Mouse (Mus musculus): Measurements from ENCODE around the gene Dclk3. TPM values are rescaled to one million over a fixed set of nuclear protein-coding genes. Genes with fewer than 3 reads are reported as not detected.
A peak's percentile ranks its signal among the peaks of the same experiment; 100 is the strongest.

Dclk3 gene
- polyA plus RNA-seq, 1 experiment from 2014 or later: 0.12 TPM

- ATAC-seq (ENCODE audit: low read depth): no peak
- Histone ChIP-seq H3K9ac (ENCODE audit: low read depth, low read length) (no peak overlapping the region), H3K27me3 (ENCODE audit: control insufficient read depth, insufficient read depth, low read depth, low read length) (no peaks in the 10 kb centered on the region), H3K9me3 (replicated peaks; ENCODE audit: control insufficient read depth, low read length) (no peaks in the 10 kb centered on the region), H3K4me3 (ENCODE audit: low read depth, low read length) (no peak overlapping the region), H3K4me1 (ENCODE audit: control insufficient read depth, low read depth, low read length) (no peaks in the 10 kb centered on the region), H3K36me3 (ENCODE audit: control insufficient read depth, insufficient read depth) (no peaks in the 10 kb centered on the region), H3K4me2 (ENCODE audit: low read depth, low read length) (no peak overlapping the region), H3K27ac (ENCODE audit: low read length) (no peak overlapping the region)
- WGBS (ENCODE audit: insufficient replicate concordance): 59% methylated on average over 12 of the region's 12 CpGs
These were observed 12.0 kb downstream of the Dclk3 start for GRCm38 (mm10) chr9:111450853-111451404.

DNA sequence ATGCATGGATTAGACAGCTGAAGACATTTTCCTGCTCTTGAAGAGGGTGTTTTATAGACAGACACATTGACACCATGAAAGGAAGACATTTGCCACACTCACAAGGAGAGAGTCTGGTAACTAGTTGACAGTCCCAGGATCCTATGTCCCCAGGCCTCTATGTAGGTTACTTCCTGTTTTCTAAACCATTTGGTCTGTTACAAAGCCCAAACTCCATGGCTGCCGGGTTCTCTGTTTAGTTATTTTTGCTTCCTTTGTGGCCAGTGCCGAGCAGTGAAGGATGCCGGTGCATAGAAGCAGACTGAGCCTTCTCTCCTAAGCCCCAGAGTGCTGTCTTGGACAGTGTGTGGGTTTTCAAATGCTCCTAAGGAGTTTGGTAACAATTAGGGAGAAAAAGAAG, 15.0 kb downstream of the Dclk3 start:
- ATAC-seq (ENCODE audit: low read depth): no peak
- H3K4me1 ChIP-seq (ENCODE audit: control insufficient read depth, low read depth, low read length): no peaks in the 10 kb centered on the region
- H3K27ac ChIP-seq (ENCODE audit: low read length): no peak overlapping the region
- H3K4me3 ChIP-seq (ENCODE audit: low read depth, low read length): no peak overlapping the region
- no peaks in the 10 kb centered on the region for H3K9me3 ChIP-seq (replicated peaks; ENCODE audit: control insufficient read depth, low read length)
- no peak overlapping the region for H3K4me2 ChIP-seq (ENCODE audit: low read depth, low read length)
- no peaks in the 10 kb centered on the region for H3K27me3 ChIP-seq (ENCODE audit: control insufficient read depth, insufficient read depth, low read depth, low read length)
- no peaks in the 10 kb centered on the region for H3K36me3 ChIP-seq (ENCODE audit: control insufficient read depth, insufficient read depth)
- 25% methylated on average over 3 of the region's 3 CpGs for WGBS (ENCODE audit: insufficient replicate concordance)
- no peak overlapping the region for H3K9ac ChIP-seq (ENCODE audit: low read depth, low read length)

DNA sequence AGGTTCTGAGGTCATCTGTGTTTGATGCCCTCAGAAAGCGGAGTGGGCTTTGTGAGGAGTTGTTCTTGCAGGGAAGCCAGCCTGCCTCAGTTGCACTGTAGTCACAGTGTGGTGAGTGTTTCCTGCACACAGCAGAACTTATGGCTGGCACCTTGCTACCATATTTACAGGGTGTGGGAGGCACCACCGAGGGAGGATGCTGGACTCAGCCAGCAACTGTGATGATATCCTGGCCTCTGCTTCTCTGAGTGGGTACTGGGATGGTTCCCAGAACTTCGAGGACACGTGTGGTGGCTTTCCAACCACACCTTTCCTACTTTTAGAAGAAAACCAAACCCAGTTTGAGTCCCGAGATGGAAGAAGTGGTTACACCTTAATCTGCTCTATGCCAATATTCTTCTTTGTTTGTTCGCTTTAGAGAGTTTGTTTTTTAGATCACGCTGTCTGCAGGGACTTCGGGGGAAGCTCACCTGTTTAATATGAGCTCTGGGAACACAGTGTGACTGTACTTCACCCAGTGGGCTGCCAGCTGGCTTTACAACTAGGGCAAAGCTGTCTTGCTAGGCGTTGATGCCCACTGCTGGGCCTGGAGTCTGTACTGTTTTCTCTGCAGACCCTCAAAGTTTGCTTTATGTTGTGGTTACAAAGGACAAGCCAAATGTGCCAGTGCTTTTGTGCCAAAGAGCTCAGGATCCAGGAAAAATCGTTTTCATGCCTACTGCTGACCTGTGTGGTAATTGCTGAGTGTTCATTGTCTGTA, 18.5 kb downstream of the Dclk3 start:
- Histone ChIP-seq H3K4me2 (ENCODE audit: low read depth, low read length) (no peak overlapping the region), H3K27me3 (ENCODE audit: control insufficient read depth, insufficient read depth, low read depth, low read length) (no peaks in the 10 kb centered on the region), H3K36me3 (ENCODE audit: control insufficient read depth, insufficient read depth) (no peaks in the 10 kb centered on the region), H3K27ac (ENCODE audit: low read length) (no peak overlapping the region), H3K9ac (ENCODE audit: low read depth, low read length) (no peak overlapping the region), H3K9me3 (replicated peaks; ENCODE audit: control insufficient read depth, low read length) (no peaks in the 10 kb centered on the region), H3K4me1 (ENCODE audit: control insufficient read depth, low read depth, low read length) (no peaks in the 10 kb centered on the region), H3K4me3 (ENCODE audit: low read depth, low read length) (no peak overlapping the region)
- ATAC-seq (ENCODE audit: low read depth): no peak
- WGBS (ENCODE audit: insufficient replicate concordance): 54% methylated on average over 10 of the region's 10 CpGs

DNA sequence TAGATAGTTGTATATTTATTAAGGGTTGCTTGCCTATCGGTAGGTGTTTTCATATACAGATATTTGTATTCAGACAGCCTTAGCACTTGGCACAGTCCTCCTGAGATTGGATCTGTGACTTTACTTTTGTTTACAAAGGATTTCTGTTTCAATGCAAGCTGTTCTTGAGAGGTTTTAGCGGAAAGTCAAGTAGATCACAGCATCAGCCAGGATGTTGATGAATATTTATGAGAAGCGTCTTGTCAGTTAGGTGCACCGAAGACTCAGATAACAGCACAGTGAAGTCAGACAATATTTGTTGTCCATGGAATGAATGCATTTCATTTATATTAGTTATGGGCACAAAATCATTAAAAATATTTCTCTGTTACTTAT, 19.0 kb downstream of the Dclk3 start:
- no peak overlapping the region for H3K27ac ChIP-seq (ENCODE audit: low read length)

DNA sequence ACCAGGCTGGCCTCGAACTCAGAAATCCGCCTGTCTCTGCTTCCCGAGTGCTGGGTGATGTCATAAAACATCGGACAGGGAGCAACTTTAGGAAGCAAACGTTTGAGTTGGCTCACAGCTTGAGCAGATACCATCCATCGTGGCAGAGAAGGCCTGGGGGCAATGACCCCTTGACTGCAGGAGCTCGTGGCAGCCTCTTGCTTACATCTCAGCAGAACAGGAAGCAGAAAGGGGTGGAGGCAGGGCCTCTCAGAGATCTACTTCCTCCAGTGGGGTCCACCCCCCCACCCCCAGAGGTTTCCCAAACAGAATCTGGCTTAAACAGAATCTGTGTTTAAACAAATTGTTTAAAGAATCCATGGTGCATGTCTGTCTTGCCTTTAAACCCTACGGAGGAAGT, 20.6 kb downstream of the Dclk3 start:
- no peak overlapping the region for H3K4me3 ChIP-seq (ENCODE audit: low read depth, low read length)
- H3K4me2 ChIP-seq (ENCODE audit: low read depth, low read length): no peak overlapping the region
- WGBS (ENCODE audit: insufficient replicate concordance): 35% methylated on average over 8 of the region's 8 CpGs
- no peaks in the 10 kb centered on the region for H3K36me3 ChIP-seq (ENCODE audit: control insufficient read depth, insufficient read depth)
- H3K9ac ChIP-seq (ENCODE audit: low read depth, low read length): no peak overlapping the region
- no peaks in the 10 kb centered on the region for H3K4me1 ChIP-seq (ENCODE audit: control insufficient read depth, low read depth, low read length)
- H3K27ac ChIP-seq (ENCODE audit: low read length): no peak overlapping the region
- no peak for ATAC-seq (ENCODE audit: low read depth)
- no peaks in the 10 kb centered on the region for H3K27me3 ChIP-seq (ENCODE audit: control insufficient read depth, insufficient read depth, low read depth, low read length)
- no peaks in the 10 kb centered on the region for H3K9me3 ChIP-seq (replicated peaks; ENCODE audit: control insufficient read depth, low read length)

More for the DNA sequence above, 19.0 kb downstream of the Dclk3 start:
- Histone ChIP-seq H3K4me2 (ENCODE audit: low read depth, low read length) (no peak overlapping the region), H3K9me3 (replicated peaks; ENCODE audit: control insufficient read depth, low read length) (no peaks in the 10 kb centered on the region), H3K36me3 (ENCODE audit: control insufficient read depth, insufficient read depth) (no peaks in the 10 kb centered on the region), H3K4me1 (ENCODE audit: control insufficient read depth, low read depth, low read length) (no peaks in the 10 kb centered on the region), H3K4me3 (ENCODE audit: low read depth, low read length) (no peak overlapping the region), H3K27me3 (ENCODE audit: control insufficient read depth, insufficient read depth, low read depth, low read length) (no peaks in the 10 kb centered on the region), H3K9ac (ENCODE audit: low read depth, low read length) (no peak overlapping the region)
- 71% methylated on average over 4 of the region's 4 CpGs for WGBS (ENCODE audit: insufficient replicate concordance)
- no peak for ATAC-seq (ENCODE audit: low read depth)

- ATAC-seq (ENCODE audit: low read depth): peak; percentile 67
- no peaks in the 10 kb centered on the region for H3K27me3 ChIP-seq (ENCODE audit: control insufficient read depth, insufficient read depth, low read depth, low read length)
- no peak overlapping the region for H3K9ac ChIP-seq (ENCODE audit: low read depth, low read length)
- no peak overlapping the region for H3K27ac ChIP-seq (ENCODE audit: low read length)
- H3K36me3 ChIP-seq (ENCODE audit: control insufficient read depth, insufficient read depth): no peaks in the 10 kb centered on the region
- no peaks in the 10 kb centered on the region for H3K4me1 ChIP-seq (ENCODE audit: control insufficient read depth, low read depth, low read length)
- no peaks in the 10 kb centered on the region for H3K9me3 ChIP-seq (replicated peaks; ENCODE audit: control insufficient read depth, low read length)
- no peak overlapping the region for H3K4me3 ChIP-seq (ENCODE audit: low read depth, low read length)
- H3K4me2 ChIP-seq (ENCODE audit: low read depth, low read length): no peak overlapping the region
- 44% methylated on average over 6 of the region's 6 CpGs for WGBS (ENCODE audit: insufficient replicate concordance)
These were observed 21.4 kb downstream of the Dclk3 start for GRCm38 (mm10) chr9:111460201-111460814.

DNA sequence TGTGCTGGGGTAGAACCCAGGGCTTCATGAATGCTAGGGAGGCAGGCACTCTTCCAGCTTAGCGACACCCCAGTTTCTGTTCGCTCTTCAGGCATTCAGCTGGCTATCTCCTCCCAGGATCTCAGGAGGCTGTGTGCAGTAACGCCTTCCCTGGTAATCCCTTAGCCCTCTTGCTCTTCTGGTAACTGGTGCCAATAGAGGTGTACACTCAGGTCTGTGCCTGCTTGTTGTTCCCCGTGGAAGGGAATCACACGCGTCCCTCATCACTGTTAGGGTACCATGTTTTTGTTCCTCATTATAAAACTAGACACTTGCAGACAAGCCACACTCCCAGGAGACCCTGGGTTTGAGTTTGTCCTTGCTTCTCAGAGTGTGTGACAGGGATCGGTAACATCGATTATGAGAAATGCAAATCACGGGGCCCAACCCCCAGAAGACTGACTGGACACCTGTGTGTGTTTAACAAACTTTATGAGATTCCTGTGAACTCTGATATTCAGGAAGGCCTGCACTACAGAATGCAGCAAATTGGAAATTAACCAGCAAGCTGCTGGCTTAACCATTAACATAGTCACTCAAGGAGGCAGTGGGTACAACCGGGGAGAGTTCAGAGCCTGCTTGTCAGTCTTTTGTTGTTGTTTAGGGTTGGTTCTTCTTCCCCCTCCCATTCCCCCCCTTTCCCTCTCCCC, 22.7 kb downstream of the Dclk3 start:
- no peak overlapping the region for H3K4me2 ChIP-seq (ENCODE audit: low read depth, low read length)
- H3K27ac ChIP-seq (ENCODE audit: low read length): no peak overlapping the region
- no peaks in the 10 kb centered on the region for H3K4me1 ChIP-seq (ENCODE audit: control insufficient read depth, low read depth, low read length)
- H3K36me3 ChIP-seq (ENCODE audit: control insufficient read depth, insufficient read depth): no peaks in the 10 kb centered on the region
- H3K9me3 ChIP-seq (replicated peaks; ENCODE audit: control insufficient read depth, low read length): no peaks in the 10 kb centered on the region
- H3K9ac ChIP-seq (ENCODE audit: low read depth, low read length): no peak overlapping the region
- WGBS (ENCODE audit: insufficient replicate concordance): 68% methylated on average over 10 of the region's 10 CpGs
- no peaks in the 10 kb centered on the region for H3K27me3 ChIP-seq (ENCODE audit: control insufficient read depth, insufficient read depth, low read depth, low read length)
- no peak overlapping the region for H3K4me3 ChIP-seq (ENCODE audit: low read depth, low read length)
- ATAC-seq (ENCODE audit: low read depth): no peak

DNA sequence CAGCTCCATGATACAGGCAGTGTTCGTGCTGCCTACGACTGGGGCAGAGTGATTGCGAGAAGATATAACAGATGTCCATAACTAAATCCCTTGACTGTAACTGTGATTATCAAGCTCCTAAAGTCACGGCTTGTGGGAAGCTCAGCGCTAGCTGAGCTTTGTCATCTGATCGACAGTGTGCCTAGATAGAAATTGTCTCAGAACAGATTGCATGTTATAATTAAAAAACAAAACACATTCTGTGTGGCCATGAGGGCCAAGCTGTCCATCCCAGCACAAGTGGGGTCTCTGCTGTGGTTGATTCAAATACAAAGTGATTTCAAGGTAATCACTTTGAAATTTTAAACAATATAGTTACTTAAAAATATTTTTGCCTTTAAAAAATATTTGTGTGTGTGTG, 26.8 kb downstream of the Dclk3 start:
- no peak overlapping the region for H3K4me2 ChIP-seq (ENCODE audit: low read depth, low read length)
- ATAC-seq (ENCODE audit: low read depth): no peak

More for the DNA sequence above, 26.8 kb downstream of the Dclk3 start:
- no peaks in the 10 kb centered on the region for H3K27me3 ChIP-seq (ENCODE audit: control insufficient read depth, insufficient read depth, low read depth, low read length)
- H3K4me3 ChIP-seq (ENCODE audit: low read depth, low read length): no peak overlapping the region
- WGBS (ENCODE audit: insufficient replicate concordance): 64% methylated on average over 6 of the region's 6 CpGs
- H3K36me3 ChIP-seq (ENCODE audit: control insufficient read depth, insufficient read depth): no peaks in the 10 kb centered on the region
- H3K9ac ChIP-seq (ENCODE audit: low read depth, low read length): no peak overlapping the region
- H3K9me3 ChIP-seq (replicated peaks; ENCODE audit: control insufficient read depth, low read length): no peaks in the 10 kb centered on the region
- no peaks in the 10 kb centered on the region for H3K4me1 ChIP-seq (ENCODE audit: control insufficient read depth, low read depth, low read length)
- H3K27ac ChIP-seq (ENCODE audit: low read length): no peak overlapping the region
